Mouse (Mus musculus) MEL (cell line): ENCODE results near the gene U2af2. TPM values are rescaled to one million over a fixed set of nuclear protein-coding genes. Genes with fewer than 3 reads are reported as not detected.

Experiments used
- DNase-seq: peaks from one replicate; pipeline ENCODE4 v3.0.0; 2011; ENCODE audit warnings: low read depth, low spot score
- H3K27ac ChIP-seq: 2 replicates; pipeline ENCODE4 v1.5.1; 2012; ENCODE audit warnings: low read depth, mild to moderate bottlenecking, control low read depth, low read length, moderate library complexity; ENCODE audit not compliant: control insufficient read depth
- H3K27me3 ChIP-seq, 2 experiments: fragments of 150-350 bp in 1 of 2; sonication (generic) in 1 of 2; 2 replicates each; pipeline ENCODE4 v1.6.1; 2012; ENCODE audit warnings: low read length in 2 of 2, mild to moderate bottlenecking in 2 of 2, improper control_type of control experiment in 1 of 2, moderate library complexity in 1 of 2; ENCODE audit not compliant: insufficient read depth in 2 of 2, control insufficient read depth in 1 of 2
- H3K36me3 ChIP-seq, 2 experiments: 2 replicates each; pipeline ENCODE4 v1.6.1; 2012 to 2014; ENCODE audit warnings: low read length in 2 of 2, improper control_type of control experiment in 1 of 2, inconsistent platforms in 1 of 2, mild to moderate bottlenecking in 1 of 2; ENCODE audit not compliant: insufficient read depth in 2 of 2, control insufficient read depth in 1 of 2
- H3K4me1 ChIP-seq, 2 experiments: fragments of 150-350 bp in 1 of 2; sonication (generic) in 1 of 2; 2 replicates each; pipeline ENCODE4 v1.6.1; 2012; ENCODE audit warnings: low read length in 2 of 2, improper control_type of control experiment in 1 of 2, mild to moderate bottlenecking in 1 of 2; ENCODE audit not compliant: insufficient read depth in 2 of 2, control insufficient read depth in 1 of 2
- H3K4me3 ChIP-seq, 2 experiments: fragments of 150-350 bp in 1 of 2; sonication (generic) in 1 of 2; 2 replicates each; pipeline ENCODE4 v1.5.1; 2012; ENCODE audit warnings: low read depth in 2 of 2, low read length in 2 of 2, mild to moderate bottlenecking in 2 of 2, moderate library complexity in 2 of 2, control low read depth in 1 of 2, improper control_type of control experiment in 1 of 2; ENCODE audit not compliant: control insufficient read depth in 1 of 2, insufficient read depth in 1 of 2
- H3K79me2 ChIP-seq: 2 replicates; pipeline ENCODE4 v1.6.1; 2012; ENCODE audit warnings: mild to moderate bottlenecking, low read length, moderate library complexity; ENCODE audit not compliant: control insufficient read depth, poor library complexity, insufficient read depth
- H3K9ac ChIP-seq: 2 replicates; pipeline ENCODE4 v1.6.1; 2012; ENCODE audit warnings: low read depth, mild to moderate bottlenecking, control low read depth, low read length, moderate library complexity; ENCODE audit not compliant: control insufficient read depth, poor library complexity, severe bottlenecking
- H3K9me3 ChIP-seq: fragments of 150-350 bp; sonication (generic); replicated peaks from 2 replicates; pipeline ENCODE4 v1.6.1; 2012; ENCODE audit warnings: mild to moderate bottlenecking, low read length, improper control_type of control experiment, moderate library complexity; ENCODE audit not compliant: insufficient read depth
- CTCF ChIP-seq, 3 experiments: IDR thresholded peaks in 2 of 3; conservative IDR thresholded peaks in 1 of 3; 2 replicates each; pipeline ENCODE4 v1.5.1; 2011 to 2012; ENCODE audit warnings: low read length in 3 of 3, low read depth in 2 of 3, mild to moderate bottlenecking in 2 of 3, improper control_type of control experiment in 1 of 3, inconsistent platforms in 1 of 3, mixed read lengths in 1 of 3, moderate library complexity in 1 of 3; ENCODE audit not compliant: control insufficient read depth in 1 of 3, insufficient read depth in 1 of 3, poor library complexity in 1 of 3, severe bottlenecking in 1 of 3
- E2F4 ChIP-seq: IDR thresholded peaks from 2 replicates; pipeline ENCODE4 v1.6.1; 2011; ENCODE audit warnings: low read depth, low read length, improper control_type of control experiment, borderline replicate concordance
- ELF1 ChIP-seq: IDR thresholded peaks from 2 replicates; pipeline ENCODE4 v1.6.1; 2014; ENCODE audit warnings: low read depth, mild to moderate bottlenecking, inconsistent platforms, low read length, improper control_type of control experiment, moderate library complexity
- GABPA ChIP-seq: IDR thresholded peaks from 2 replicates; pipeline ENCODE4 v1.6.1; 2012; ENCODE audit warnings: low read depth, mild to moderate bottlenecking, inconsistent platforms, low read length, improper control_type of control experiment, moderate library complexity
- GATA1 ChIP-seq: IDR thresholded peaks from 2 replicates; pipeline ENCODE4 v1.6.1; 2011; ENCODE audit warnings: low read depth, low read length, improper control_type of control experiment
- JUND ChIP-seq: IDR thresholded peaks from 2 replicates; pipeline ENCODE4 v1.6.1; 2011; ENCODE audit warnings: low read depth, mild to moderate bottlenecking, improper control_type of control experiment, low read length
- KAT2A ChIP-seq: conservative IDR thresholded peaks from 2 replicates; pipeline ENCODE4 v1.6.1; 2012; ENCODE audit warnings: low read depth, low read length, improper control_type of control experiment, inconsistent platforms
- MAX ChIP-seq: IDR thresholded peaks from 2 replicates; pipeline ENCODE4 v1.6.1; 2011; ENCODE audit warnings: low read length, improper control_type of control experiment
- MAZ ChIP-seq: IDR thresholded peaks from 2 replicates; pipeline ENCODE4 v1.6.1; 2012; ENCODE audit warnings: low read depth, mild to moderate bottlenecking, inconsistent platforms, low read length, improper control_type of control experiment
- NELFE ChIP-seq: IDR thresholded peaks from 2 replicates; pipeline ENCODE4 v1.6.1; 2011; ENCODE audit warnings: low read depth, low read length, improper control_type of control experiment
- NRF1 ChIP-seq: IDR thresholded peaks from 2 replicates; pipeline ENCODE4 v1.6.1; 2014; ENCODE audit warnings: low read depth, mild to moderate bottlenecking, inconsistent platforms, low read length, improper control_type of control experiment, moderate library complexity; ENCODE audit not compliant: poor library complexity, insufficient read depth, severe bottlenecking
- POLR2AphosphoS5 ChIP-seq: IDR thresholded peaks from 2 replicates; pipeline ENCODE4 v1.6.1; 2012; ENCODE audit warnings: low read depth, borderline replicate concordance, mild to moderate bottlenecking, inconsistent platforms, low read length, moderate library complexity, mixed read lengths
- SIN3A ChIP-seq: IDR thresholded peaks from 2 replicates; pipeline ENCODE4 v1.6.1; 2012; ENCODE audit warnings: low read length, improper control_type of control experiment, inconsistent platforms
- TBP ChIP-seq: IDR thresholded peaks from 2 replicates; pipeline ENCODE4 v1.8.0; 2011; ENCODE audit warnings: low read depth, low read length, improper control_type of control experiment
- TCF12 ChIP-seq: IDR thresholded peaks from 2 replicates; pipeline ENCODE4 v1.6.1; 2014; ENCODE audit warnings: low read depth, mild to moderate bottlenecking, inconsistent platforms, low read length, improper control_type of control experiment, moderate library complexity
- UBTF ChIP-seq: IDR thresholded peaks from 2 replicates; pipeline ENCODE4 v1.6.1; 2012; ENCODE audit warnings: low read depth, mild to moderate bottlenecking, inconsistent platforms, low read length, improper control_type of control experiment, moderate library complexity, borderline replicate concordance; ENCODE audit not compliant: insufficient read depth
- USF1 ChIP-seq: IDR thresholded peaks from 2 replicates; pipeline ENCODE4 v1.6.1; 2014; ENCODE audit warnings: low read depth, mild to moderate bottlenecking, inconsistent platforms, low read length, improper control_type of control experiment, moderate library complexity
- USF2 ChIP-seq, 2 experiments: IDR thresholded peaks; 2 replicates each; pipeline ENCODE4 v1.6.1; 2011 to 2012; ENCODE audit warnings: improper control_type of control experiment in 2 of 2, low read length in 2 of 2, borderline replicate concordance in 1 of 2, inconsistent platforms in 1 of 2, low read depth in 1 of 2, mild to moderate bottlenecking in 1 of 2; ENCODE audit not compliant: insufficient read depth in 1 of 2
- polyA plus RNA-seq, 2 experiments: library from polyadenylated mRNA; stranded (reverse) in 1 of 2; unstranded in 1 of 2; fragments of >175 nt in 1 of 2; fragments of >200 nt in 1 of 2; gene quantifications; 2 replicates each; pipeline versions ENCODE4 v1.2.1 to v1.2.4; 2012; ENCODE audit warnings: low replicate concordance in 2 of 2, low read depth in 1 of 2; ENCODE audit not compliant: insufficient read length in 2 of 2, insufficient read depth in 1 of 2, missing spikeins in 1 of 2
- total RNA-seq: library from RNA; depleted of rRNA; stranded (reverse); fragments of 300-350 nt; gene quantifications from 2 replicates; pipeline ENCODE4 v1.2.3, GENCODE M21; 2012

U2af2 gene
- total and polyA plus RNA-seq, 3 experiments = 311 to 491 (median 477) TPM

- Histone ChIP-seq H3K27me3 (no peaks in the 10 kb centered on the region), H3K9ac (no peak overlapping the region), H3K9me3 (no peaks in the 10 kb centered on the region), H3K79me2 (peaks cover 11% of the 10 kb centered on the region), H3K4me3 (no peak overlapping the region), H3K27ac (no peak overlapping the region), H3K36me3 (no peaks in the 10 kb centered on the region), H3K4me1 (peaks cover 0 to 5% of the 10 kb centered on the region in 2 experiments; a peak in 1 of 4 replicates)
- TF ChIP-seq CTCF (IDR thresholded peaks at IDR 0.05 in 2 of 3, conservative IDR thresholded peaks at IDR 0.05 in 1 of 3; ENCODE audit: control insufficient read depth in 1 of 3, insufficient read depth in 1 of 3, low read depth in 2 of 3, low read length in 3 of 3, poor library complexity in 1 of 3, severe bottlenecking in 1 of 3) (peak in 2 of 3 experiments; percentile 35 to 37; a peak in 3 of 6 replicates), USF2 (IDR thresholded peaks at IDR 0.05; ENCODE audit: borderline replicate concordance in 1 of 2, insufficient read depth in 1 of 2, low read depth in 1 of 2, low read length in 2 of 2) (no peak)
- DNase-seq = no peak
These were observed 4.1 kb upstream of the U2af2 start for GRCm38 (mm10) chr7:5057804-5058203.

- Histone ChIP-seq H3K79me2 (peaks cover 19% of the 10 kb centered on the region), H3K27ac (no peak overlapping the region), H3K4me1 (peaks cover 2 to 5% of the 10 kb centered on the region in 2 experiments; a peak in 2 of 4 replicates), H3K36me3 (peaks cover 2 to 4% of the 10 kb centered on the region in 2 experiments; a peak in 3 of 4 replicates), H3K9ac (no peak overlapping the region), H3K27me3 (no peaks in the 10 kb centered on the region), H3K4me3 (no peak overlapping the region), H3K9me3 (no peaks in the 10 kb centered on the region)
- TF ChIP-seq MAZ = no peak
- TF ChIP-seq NELFE = no peak
- TF ChIP-seq ELF1 = no peak
- no peak for TF ChIP-seq POLR2AphosphoS5
- TF ChIP-seq GABPA = no peak
- TF ChIP-seq SIN3A = no peak
- TF ChIP-seq NRF1 = no peak
- TF ChIP-seq E2F4 = no peak
- no peak for TF ChIP-seq USF1
- no peak for TF ChIP-seq GATA1
- no peak for TF ChIP-seq MAX
- TF ChIP-seq KAT2A = no peak
- no peak for TF ChIP-seq TBP
- TF ChIP-seq UBTF = no peak
- no peak for TF ChIP-seq USF2 (IDR thresholded peaks at IDR 0.05; ENCODE audit: borderline replicate concordance in 1 of 2, insufficient read depth in 1 of 2, low read depth in 1 of 2, low read length in 2 of 2)
- TF ChIP-seq JUND = no peak
- TF ChIP-seq TCF12 = no peak
- DNase-seq = no peak
These were observed 3.3 kb upstream of the U2af2 start for GRCm38 (mm10) chr7:5058631-5059030.
